Mouse (Mus musculus) midbrain, embryonic 11.5 days (tissue): Measurements from ENCODE around the gene Hist1h2ai. TPM values are rescaled to one million over a fixed set of nuclear protein-coding genes. Genes with fewer than 3 reads are reported as not detected.
"Not testable (repeated sequence)": the region's sequence is repeated elsewhere in the genome, so short reads cannot be mapped to it uniquely, and the experiment has no call there.

Experiments used
- ATAC-seq: fragments of 200-750 bp; cut with Nextera tagmentation; 2 replicates; pipeline ENCODE4 v1.8.0; 2017; ENCODE audit warnings: moderate TSS enrichment, moderate library complexity; ENCODE audit not compliant: low FRiP score
- DNase-seq: peaks from one replicate; pipeline ENCODE4 v3.0.0; 2015; ENCODE audit warnings: low spot score; ENCODE audit errors: missing footprints
- H3K27ac ChIP-seq: fragments of 300-500 bp; sonication (generic); 2 replicates; pipeline ENCODE4 v1.5.1; 2014; ENCODE audit warnings: low read depth, low read length
- H3K27me3 ChIP-seq: fragments of 300-500 bp; sonication (generic); 2 replicates; pipeline ENCODE4 v1.6.1; 2014; ENCODE audit warnings: mild to moderate bottlenecking, low read length, moderate library complexity, mixed read lengths; ENCODE audit not compliant: control insufficient read depth, insufficient read depth
- H3K36me3 ChIP-seq: fragments of 300-500 bp; sonication (generic); 2 replicates; pipeline ENCODE4 v1.6.1; 2014; ENCODE audit warnings: mild to moderate bottlenecking, low read length, moderate library complexity, mixed read lengths; ENCODE audit not compliant: control insufficient read depth, insufficient read depth
- H3K4me1 ChIP-seq: fragments of 300-500 bp; sonication (generic); 2 replicates; pipeline ENCODE4 v1.6.1; 2014; ENCODE audit warnings: low read length; ENCODE audit not compliant: control insufficient read depth, insufficient read depth
- H3K4me2 ChIP-seq: fragments of 300-500 bp; sonication (generic); 2 replicates; pipeline ENCODE4 v1.6.1; 2014; ENCODE audit warnings: mild to moderate bottlenecking, moderate library complexity
- H3K4me3 ChIP-seq: fragments of 300-500 bp; sonication (generic); 2 replicates; pipeline ENCODE4 v1.5.1; 2014; ENCODE audit warnings: low read depth, low read length
- H3K9ac ChIP-seq: fragments of 300-500 bp; sonication (generic); 2 replicates; pipeline ENCODE4 v1.6.1; 2014; ENCODE audit warnings: low read length
- H3K9me3 ChIP-seq: fragments of 300-500 bp; sonication (generic); 2 replicates; pipeline ENCODE4 v1.6.1; 2016; ENCODE audit warnings: low read length; ENCODE audit not compliant: control insufficient read depth
- WGBS: fragments of 180-500 bp; shearing (Covaris S2); extraction: QIAGEN DNeasy Blood & Tissue Kit; methylation state at CpG from one replicate; pipeline ENCODE4 v1.1.7; 2014; 5-methylcytosine and 5-hydroxymethylcytosine counted together
- polyA plus RNA-seq: library from polyadenylated mRNA; unstranded; fragments of >200 nt; fragmentation: Nextera tagmentation; extraction: Ambion mirVana; gene quantifications from 2 replicates; pipeline ENCODE4 v1.2.1, GENCODE M21; 2014

Gene Hist1h2ai
- polyA plus RNA-seq = 19.8 and 20.9 TPM in 2 replicates

- H3K4me3 ChIP-seq = peak within 1 kb of the TSS; percentile 44
- not testable (repeated sequence) for H3K9me3 ChIP-seq, H3K36me3 ChIP-seq, H3K27me3 ChIP-seq
- ATAC-seq (peak; percentile 93), DNase-seq (peak; percentile 98)
- WGBS = under 1% methylated on average over 26 of the region's 50 CpGs
- H3K27ac ChIP-seq = peak within 1 kb of the TSS; percentile 94
- peak within 1 kb of the TSS; percentile 89 for H3K4me2 ChIP-seq
- H3K4me1 ChIP-seq = peaks cover 18% of the 10 kb centered on the region
- H3K9ac ChIP-seq = peak within 1 kb of the TSS; percentile 84
Measured at GRCm38 (mm10) chr13:21715864-21716539, at the start of gene Hist1h2ai, which contains the start of gene Hist1h2bl. Gene Hist1h2ai (plus strand): TSS chr13:21716422. Gene Hist1h2bl (minus strand): TSS chr13:21716143.

- Histone ChIP-seq H3K27ac (no peak within 1 kb of the TSS), H3K9me3 (no peaks in the 10 kb centered on the region), H3K4me2 (no peak within 1 kb of the TSS), H3K27me3 (no peaks in the 10 kb centered on the region), H3K36me3 (no peaks in the 10 kb centered on the region), H3K4me3 (no peak within 1 kb of the TSS), H3K4me1 (no peaks in the 10 kb centered on the region), H3K9ac (no peak within 1 kb of the TSS)
- WGBS = 87% methylated on average over 2 of the region's 2 CpGs
- DNase-seq (no peak), ATAC-seq (no peak)
Measured at GRCm38 (mm10) chr13:21677305-21677704, 38.9 kb upstream of the Hist1h2ai start, which contains the start of gene Olfr1360. Gene Olfr1360 (minus strand): TSS chr13:21677405.

GRCm38 (mm10) chr13:21697811-21698210 lies 18.4 kb upstream of the Hist1h2ai start, which contains the start of gene Olfr1359:
Gene Olfr1359 (plus strand): TSS chr13:21698111.
- Histone ChIP-seq H3K4me2 (no peak within 1 kb of the TSS), H3K4me1 (no peaks in the 10 kb centered on the region), H3K4me3 (no peak within 1 kb of the TSS), H3K27me3 (no peaks in the 10 kb centered on the region), H3K9me3 (no peaks in the 10 kb centered on the region), H3K27ac (no peak within 1 kb of the TSS), H3K9ac (no peak within 1 kb of the TSS), H3K36me3 (no peaks in the 10 kb centered on the region)
- DNase-seq = no peak
- ATAC-seq = no peak

GRCm38 (mm10) chr13:21706669-21707068 lies 9.6 kb upstream of the Hist1h2ai start:
- no peak for ATAC-seq
- Histone ChIP-seq H3K27ac (no peak overlapping the region), H3K9me3 (no peaks in the 10 kb centered on the region), H3K36me3 (no peaks in the 10 kb centered on the region), H3K4me2 (no peak overlapping the region), H3K4me3 (no peak overlapping the region), H3K27me3 (no peaks in the 10 kb centered on the region), H3K4me1 (no peaks in the 10 kb centered on the region; the same call in 1 of the 2 replicates), H3K9ac (no peak overlapping the region)
- no peak for DNase-seq
- WGBS = 73% methylated on average over 4 of the region's 4 CpGs

- Histone ChIP-seq H3K9ac (peak overlapping the region; percentile 68), H3K4me2 (peak overlapping the region; percentile 39), H3K9me3 (no peaks in the 10 kb centered on the region), H3K27ac (peak overlapping the region; percentile 36; the same call in 1 of the 2 replicates), H3K27me3 (no peaks in the 10 kb centered on the region), H3K36me3 (no peaks in the 10 kb centered on the region), H3K4me1 (peaks cover 4% of the 10 kb centered on the region), H3K4me3 (peak overlapping the region; percentile 61)
- under 1% methylated on average over 32 of the region's 32 CpGs for WGBS
- ATAC-seq (peak; percentile 80), DNase-seq (peak; percentile 99)
Measured at GRCm38 (mm10) chr13:21710031-21710711, 6.1 kb upstream of the Hist1h2ai start.

- no peak overlapping the region for H3K27ac ChIP-seq
- no peaks in the 10 kb centered on the region for H3K36me3 ChIP-seq
- 2% methylated on average over 22 of the region's 22 CpGs for WGBS
- H3K4me3 ChIP-seq = peak overlapping the region; percentile 43
- ATAC-seq (peak; percentile 82), DNase-seq (peak; percentile 99)
- H3K9ac ChIP-seq = peak overlapping the region; percentile 57
- no peaks in the 10 kb centered on the region for H3K27me3 ChIP-seq
- H3K9me3 ChIP-seq = no peaks in the 10 kb centered on the region
- H3K4me1 ChIP-seq = peaks cover 8% of the 10 kb centered on the region
- H3K4me2 ChIP-seq = peak overlapping the region; percentile 61
Measured at GRCm38 (mm10) chr13:21710821-21711525, 5.2 kb upstream of the Hist1h2ai start.

GRCm38 (mm10) chr13:21711698-21712097 lies 4.5 kb upstream of the Hist1h2ai start:
- H3K9me3 ChIP-seq = no peaks in the 10 kb centered on the region
- H3K36me3 ChIP-seq = no peaks in the 10 kb centered on the region
- peak overlapping the region; percentile 61 for H3K4me2 ChIP-seq
- DNase-seq (no peak), ATAC-seq (no peak)
- peak overlapping the region; percentile 43 for H3K4me3 ChIP-seq
- no peak overlapping the region for H3K27ac ChIP-seq
- 28% methylated on average over 4 of the region's 4 CpGs for WGBS
- no peaks in the 10 kb centered on the region for H3K27me3 ChIP-seq
- no peak overlapping the region for H3K9ac ChIP-seq
- peaks cover 8% of the 10 kb centered on the region for H3K4me1 ChIP-seq

GRCm38 (mm10) chr13:21714725-21715124 lies 1.5 kb upstream of the Hist1h2ai start:
- ATAC-seq = no peak
- Histone ChIP-seq H3K27ac (peak overlapping the region; percentile 92), H3K4me3 (peak overlapping the region; percentile 44), H3K36me3 (no peaks in the 10 kb centered on the region), H3K4me1 (peaks cover 16% of the 10 kb centered on the region), H3K9me3 (no peaks in the 10 kb centered on the region), H3K4me2 (peak overlapping the region; percentile 80), H3K27me3 (no peaks in the 10 kb centered on the region), H3K9ac (peak overlapping the region; percentile 75)
- 2% methylated on average over 7 of the region's 7 CpGs for WGBS
- DNase-seq = peak; percentile 95
